Mouse (Mus musculus): Measurements from ENCODE around the gene Clock. TPM values are rescaled to one million over a fixed set of nuclear protein-coding genes. Genes with fewer than 3 reads are reported as not detected.

Clock gene
- polyA plus RNA-seq, 1 experiment = 29.1 TPM

- TF ChIP-seq CTCF (IDR thresholded peaks at IDR 0.05; ENCODE audit: borderline replicate concordance, insufficient read depth, low read length) (no peak), POLR2A (IDR thresholded peaks at IDR 0.05; ENCODE audit: low read depth, low read length) (no peak)
- H3K4me3 ChIP-seq (ENCODE audit: insufficient read depth, low read length) = no peak overlapping the region
- H3K4me1 ChIP-seq (ENCODE audit: control insufficient read depth, insufficient read depth, low read length) = no peaks in the 10 kb centered on the region; the same call in 1 of the 2 replicates
- H3K27ac ChIP-seq (ENCODE audit: insufficient read depth, low read length) = no peak overlapping the region
Observed at GRCm38 (mm10) chr5:76216691-76217090, 87.9 kb downstream of the Clock start.

- H3K4me1 ChIP-seq (ENCODE audit: control insufficient read depth, insufficient read depth, low read length) = no peaks in the 10 kb centered on the region
- TF ChIP-seq POLR2A (IDR thresholded peaks at IDR 0.05; ENCODE audit: low read depth, low read length) (no peak), CTCF (IDR thresholded peaks at IDR 0.05; ENCODE audit: borderline replicate concordance, insufficient read depth, low read length) (no peak)
- H3K27ac ChIP-seq (ENCODE audit: insufficient read depth, low read length) = no peak overlapping the region
- no peak overlapping the region for H3K4me3 ChIP-seq (ENCODE audit: insufficient read depth, low read length)
Observed at GRCm38 (mm10) chr5:76208066-76208465, 96.5 kb downstream of the Clock start.

GRCm38 (mm10) chr5:76205886-76206285 is 98.7 kb downstream of the Clock start:
- H3K27ac ChIP-seq (ENCODE audit: insufficient read depth, low read length) = no peak overlapping the region
- TF ChIP-seq CTCF (IDR thresholded peaks at IDR 0.05; ENCODE audit: borderline replicate concordance, insufficient read depth, low read length) (no peak), POLR2A (IDR thresholded peaks at IDR 0.05; ENCODE audit: low read depth, low read length) (no peak)
- H3K4me1 ChIP-seq (ENCODE audit: control insufficient read depth, insufficient read depth, low read length) = no peaks in the 10 kb centered on the region
- H3K4me3 ChIP-seq (ENCODE audit: insufficient read depth, low read length) = no peak overlapping the region

- no peak for TF ChIP-seq POLR2A (IDR thresholded peaks at IDR 0.05; ENCODE audit: low read depth, low read length)
- no peak for TF ChIP-seq CTCF (IDR thresholded peaks at IDR 0.05; ENCODE audit: borderline replicate concordance, insufficient read depth, low read length)
- Histone ChIP-seq H3K4me3 (ENCODE audit: insufficient read depth, low read length) (no peak overlapping the region), H3K4me1 (ENCODE audit: control insufficient read depth, insufficient read depth, low read length) (no peaks in the 10 kb centered on the region), H3K27ac (ENCODE audit: insufficient read depth, low read length) (no peak overlapping the region)
Observed at GRCm38 (mm10) chr5:76203171-76203570, 101.4 kb downstream of the Clock start.

GRCm38 (mm10) chr5:76199346-76199745 is 105.2 kb downstream of the Clock start:
- Histone ChIP-seq H3K4me3 (ENCODE audit: insufficient read depth, low read length) (no peak overlapping the region), H3K4me1 (ENCODE audit: control insufficient read depth, insufficient read depth, low read length) (no peaks in the 10 kb centered on the region), H3K27ac (ENCODE audit: insufficient read depth, low read length) (no peak overlapping the region)
- TF ChIP-seq CTCF (IDR thresholded peaks at IDR 0.05; ENCODE audit: borderline replicate concordance, insufficient read depth, low read length) (no peak), POLR2A (IDR thresholded peaks at IDR 0.05; ENCODE audit: low read depth, low read length) (no peak)

GRCm38 (mm10) chr5:76194377-76194945 is 110.1 kb downstream of the Clock start:
- no peak overlapping the region for H3K27ac ChIP-seq (ENCODE audit: insufficient read depth, low read length)
- H3K4me3 ChIP-seq (ENCODE audit: insufficient read depth, low read length) = no peak overlapping the region
- TF ChIP-seq POLR2A (IDR thresholded peaks at IDR 0.05; ENCODE audit: low read depth, low read length) (no peak), CTCF (IDR thresholded peaks at IDR 0.05; ENCODE audit: borderline replicate concordance, insufficient read depth, low read length) (no peak)
- peaks cover 3% of the 10 kb centered on the region; the same call in 1 of the 2 replicates for H3K4me1 ChIP-seq (ENCODE audit: control insufficient read depth, insufficient read depth, low read length)

- Histone ChIP-seq H3K4me3 (ENCODE audit: insufficient read depth, low read length) (no peak overlapping the region), H3K4me1 (ENCODE audit: control insufficient read depth, insufficient read depth, low read length) (peaks cover 4% of the 10 kb centered on the region; the same call in 1 of the 2 replicates)
Observed at GRCm38 (mm10) chr5:76193075-76193474, 111.5 kb downstream of the Clock start.

GRCm38 (mm10) chr5:76190609-76191008 is 114.0 kb downstream of the Clock start:
- no peak overlapping the region for H3K4me3 ChIP-seq (ENCODE audit: insufficient read depth, low read length)
- TF ChIP-seq POLR2A (IDR thresholded peaks at IDR 0.05; ENCODE audit: low read depth, low read length) (no peak), CTCF (IDR thresholded peaks at IDR 0.05; ENCODE audit: borderline replicate concordance, insufficient read depth, low read length) (no peak)
- H3K4me1 ChIP-seq (ENCODE audit: control insufficient read depth, insufficient read depth, low read length) = peaks cover 4% of the 10 kb centered on the region
- H3K27ac ChIP-seq (ENCODE audit: insufficient read depth, low read length) = no peak overlapping the region

More at GRCm38 (mm10) chr5:76193075-76193474, 111.5 kb downstream of the Clock start:
- no peak for TF ChIP-seq CTCF (IDR thresholded peaks at IDR 0.05; ENCODE audit: borderline replicate concordance, insufficient read depth, low read length)
- TF ChIP-seq POLR2A (IDR thresholded peaks at IDR 0.05; ENCODE audit: low read depth, low read length) = no peak
- H3K27ac ChIP-seq (ENCODE audit: insufficient read depth, low read length) = no peak overlapping the region

GRCm38 (mm10) chr5:76187885-76188284 is 116.7 kb downstream of the Clock start:
- Histone ChIP-seq H3K4me3 (ENCODE audit: insufficient read depth, low read length) (no peak overlapping the region), H3K27ac (ENCODE audit: insufficient read depth, low read length) (no peak overlapping the region), H3K4me1 (ENCODE audit: control insufficient read depth, insufficient read depth, low read length) (peaks cover 4% of the 10 kb centered on the region)
- TF ChIP-seq CTCF (IDR thresholded peaks at IDR 0.05; ENCODE audit: borderline replicate concordance, insufficient read depth, low read length) (no peak), POLR2A (IDR thresholded peaks at IDR 0.05; ENCODE audit: low read depth, low read length) (no peak)

- Histone ChIP-seq H3K27ac (ENCODE audit: insufficient read depth, low read length) (peak overlapping the region; percentile 76), H3K4me1 (ENCODE audit: control insufficient read depth, insufficient read depth, low read length) (peaks cover 4% of the 10 kb centered on the region), H3K4me3 (ENCODE audit: insufficient read depth, low read length) (peak overlapping the region; percentile 96)
- TF ChIP-seq POLR2A (IDR thresholded peaks at IDR 0.05; ENCODE audit: low read depth, low read length) = no peak
- TF ChIP-seq CTCF (IDR thresholded peaks at IDR 0.05; ENCODE audit: borderline replicate concordance, insufficient read depth, low read length) = no peak
Observed at GRCm38 (mm10) chr5:76184286-76185080, 120.1 kb downstream of the Clock start.
